Mouse (Mus musculus): ENCODE data around the gene Ninj2.

Gene Ninj2

GRCm38 (mm10) chr6:120127321-120127720, 34.2 kb downstream of the Ninj2 start:
- in situ Hi-C loops (cut with MboI, MseI), result no loop called here

GRCm38 (mm10) chr6:120134748-120135147, 41.6 kb downstream of the Ninj2 start:
- in situ Hi-C loops (cut with MboI, MseI), result no loop called here

GRCm38 (mm10) chr6:120145439-120145838, 52.3 kb downstream of the Ninj2 start:
- in situ Hi-C loops (cut with MboI, MseI), result no loop called here

GRCm38 (mm10) chr6:120146676-120147075, 53.5 kb downstream of the Ninj2 start:
- in situ Hi-C loops (cut with MboI, MseI), result no loop called here

DNA sequence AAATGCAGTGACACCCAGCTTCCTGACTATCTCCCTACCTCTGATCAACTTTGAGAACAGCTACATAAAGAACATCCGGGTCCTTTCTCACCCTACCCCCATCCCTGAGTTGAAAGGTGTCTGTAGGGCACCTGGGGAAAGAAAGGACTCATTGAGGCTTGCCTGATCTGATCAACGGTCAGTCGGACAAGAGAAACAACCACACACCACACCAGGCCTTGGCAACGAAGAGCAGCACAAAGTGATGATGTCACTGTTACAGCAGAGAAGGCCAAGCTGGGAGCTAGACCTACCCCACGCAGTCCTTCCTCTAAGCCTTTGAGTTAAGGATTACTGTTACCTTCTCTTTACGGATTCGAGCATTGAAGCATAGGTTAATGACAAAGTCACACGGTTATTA, 54.3 kb downstream of the Ninj2 start:
- in situ Hi-C loops (cut with MboI, MseI), result no loop called here

- in situ Hi-C loops (cut with MboI, MseI), result no loop called here
Observed at GRCm38 (mm10) chr6:120148716-120149392, 55.7 kb downstream of the Ninj2 start.

GRCm38 (mm10) chr6:120149458-120150120, 56.4 kb downstream of the Ninj2 start:
- in situ Hi-C loops (cut with MboI, MseI), result no loop called here

GRCm38 (mm10) chr6:120150206-120150605, 57.1 kb downstream of the Ninj2 start:
- in situ Hi-C loops (cut with MboI, MseI), result no loop called here

DNA sequence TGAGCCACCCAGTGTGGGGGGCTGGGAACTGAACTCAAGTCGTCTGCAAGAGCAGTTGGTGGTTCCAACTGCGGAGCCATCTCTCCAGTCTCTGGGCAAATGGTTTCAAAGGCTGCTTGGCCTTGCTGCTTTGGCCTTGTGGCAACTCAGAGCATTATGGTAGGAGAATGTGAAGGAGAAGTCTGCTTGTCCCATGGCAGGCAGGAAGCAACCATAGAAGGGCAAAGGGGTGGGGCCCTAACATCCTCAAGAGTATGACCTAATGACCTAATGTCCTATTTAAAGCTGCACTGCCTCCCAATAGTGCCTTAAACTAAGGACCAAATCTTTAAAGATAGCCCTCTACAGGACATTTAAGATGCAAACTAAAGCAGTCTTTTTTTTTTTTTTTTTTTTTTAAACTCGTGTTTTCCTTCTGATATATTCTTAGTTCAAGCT, 58.5 kb downstream of the Ninj2 start:
- in situ Hi-C loops (cut with MboI, MseI), result no loop called here

GRCm38 (mm10) chr6:120152739-120153696, 59.9 kb downstream of the Ninj2 start:
- in situ Hi-C loops (cut with MboI, MseI), result no loop called here

DNA sequence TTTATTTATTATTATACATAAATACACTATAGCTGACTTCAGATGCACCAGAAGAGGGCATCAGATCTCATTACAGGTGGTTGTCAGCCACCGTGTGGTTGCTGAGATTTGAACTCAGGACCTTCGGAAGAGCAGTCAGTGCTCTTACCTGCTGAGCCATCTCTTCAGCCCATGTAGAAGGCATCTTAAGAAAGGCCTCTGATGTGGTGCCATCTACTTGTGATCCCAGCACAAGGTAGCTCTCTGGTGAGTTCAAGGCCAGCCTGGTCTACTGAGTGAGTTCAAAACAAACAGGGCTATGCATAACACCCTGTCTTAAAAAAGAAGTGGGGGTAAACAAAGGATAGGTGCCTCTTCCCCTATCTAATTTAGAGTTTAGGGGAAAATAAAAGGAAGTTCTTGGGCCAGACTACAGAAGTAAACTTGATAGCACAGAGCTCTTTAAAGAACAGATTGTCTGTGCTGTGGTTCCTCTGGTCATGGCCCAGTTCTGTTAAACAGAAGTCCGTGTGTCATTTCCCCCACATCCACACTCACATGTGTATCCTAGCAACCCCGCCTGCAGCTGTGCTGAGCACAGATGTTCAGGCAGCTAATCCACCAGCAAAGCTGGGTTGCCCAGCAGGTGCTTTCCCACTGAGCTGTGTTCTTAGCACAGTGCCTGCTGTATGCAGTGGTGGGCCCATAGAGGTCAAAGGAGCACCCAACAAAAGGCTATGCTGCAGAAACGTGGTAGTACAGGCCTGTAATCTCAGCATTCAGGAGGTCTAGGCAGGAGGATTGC, 61.6 kb downstream of the Ninj2 start:
- in situ Hi-C loops (cut with MboI, MseI), result no loop called here

DNA sequence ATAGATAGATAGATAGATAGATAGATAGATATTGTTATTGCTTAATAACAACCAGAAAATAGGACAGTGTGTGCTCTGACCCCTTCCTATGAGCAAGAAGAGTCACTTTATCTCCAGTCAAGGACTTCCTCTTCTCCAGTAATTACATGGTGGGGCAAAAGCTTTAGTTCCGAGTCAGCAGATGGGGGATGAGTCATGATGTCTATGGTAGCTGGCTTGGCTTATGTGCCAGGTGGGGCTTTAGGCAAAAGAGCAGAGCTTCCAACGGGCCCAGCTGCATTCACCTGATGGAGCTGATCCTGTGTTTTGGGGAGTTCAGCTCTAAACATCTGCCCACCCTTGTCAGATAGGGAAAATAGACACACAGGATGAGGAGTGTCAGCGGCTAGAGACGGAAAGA, 62.4 kb downstream of the Ninj2 start:
- in situ Hi-C loops (cut with MboI, MseI), result no loop called here

- in situ Hi-C loops (cut with MboI, MseI), result no loop called here
Observed at GRCm38 (mm10) chr6:120157479-120157878, 64.3 kb downstream of the Ninj2 start.

GRCm38 (mm10) chr6:120159133-120159901, 66.2 kb downstream of the Ninj2 start:
- in situ Hi-C loops (cut with MboI, MseI), result no loop called here

DNA sequence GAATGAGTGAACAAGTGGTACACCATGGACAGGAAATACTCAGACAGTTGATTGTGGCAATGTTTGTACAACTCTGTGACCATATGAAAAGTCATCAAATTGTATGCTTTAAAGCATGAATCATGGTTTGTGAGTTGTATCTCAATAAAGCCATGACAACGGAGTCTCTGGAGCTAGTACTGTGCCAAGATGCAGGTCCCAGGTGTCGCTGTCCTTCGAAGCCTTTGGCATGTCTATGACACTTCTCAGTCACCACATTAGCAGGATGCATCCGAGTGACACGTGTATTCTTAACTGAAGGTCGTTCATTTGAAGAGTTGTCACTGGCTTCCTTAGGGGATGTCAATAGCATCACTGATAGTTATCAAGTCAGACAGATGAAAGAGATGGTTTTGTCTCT, 69.8 kb downstream of the Ninj2 start:
- in situ Hi-C loops (cut with MboI, MseI), result no loop called here

DNA sequence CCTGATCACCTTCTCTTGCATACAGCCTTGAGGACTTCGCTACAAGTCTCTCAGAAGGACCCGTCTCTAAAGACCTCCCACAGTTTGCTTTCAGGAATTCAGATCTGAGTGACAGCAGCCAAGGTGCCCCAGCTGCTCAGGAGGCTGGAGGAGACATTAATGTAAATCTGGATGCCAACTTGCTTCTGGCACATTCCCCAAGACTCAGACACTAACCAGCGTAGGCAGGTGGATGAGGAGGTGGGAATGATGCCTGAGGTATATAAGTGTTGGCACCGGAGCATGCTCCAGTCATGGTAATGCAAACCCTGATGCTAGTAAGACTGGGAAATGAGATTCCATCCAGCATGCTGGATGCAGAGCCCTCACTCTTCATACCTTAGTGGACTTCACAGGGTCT, 71.6 kb downstream of the Ninj2 start:
- in situ Hi-C loops (cut with MboI, MseI), result loop anchor here (5.0 kb wide), 1 partner anchor 58 kb away; no protein-coding TSS in a partner anchor

GRCm38 (mm10) chr6:120167574-120167973, 74.4 kb downstream of the Ninj2 start:
- in situ Hi-C loops (cut with MboI, MseI), result loop anchor here (5.0 kb wide), 1 partner anchor 55 kb away; no protein-coding TSS in a partner anchor

GRCm38 (mm10) chr6:120172294-120173017, 79.3 kb downstream of the Ninj2 start:
- in situ Hi-C loops (cut with MboI, MseI), result no loop called here

GRCm38 (mm10) chr6:120174028-120174601, 81.0 kb downstream of the Ninj2 start:
- in situ Hi-C loops (cut with MboI, MseI), result no loop called here

Data from regulatory T cell (primary cell).